Mouse (Mus musculus): ENCODE measurements at regions not wholly inside any gene's neighbourhood (a gene's known extent, or its start where the extent isn't known, plus 50 kb on each side); places are given as distances from the start of the nearest gene placed in this dataset.

DNA sequence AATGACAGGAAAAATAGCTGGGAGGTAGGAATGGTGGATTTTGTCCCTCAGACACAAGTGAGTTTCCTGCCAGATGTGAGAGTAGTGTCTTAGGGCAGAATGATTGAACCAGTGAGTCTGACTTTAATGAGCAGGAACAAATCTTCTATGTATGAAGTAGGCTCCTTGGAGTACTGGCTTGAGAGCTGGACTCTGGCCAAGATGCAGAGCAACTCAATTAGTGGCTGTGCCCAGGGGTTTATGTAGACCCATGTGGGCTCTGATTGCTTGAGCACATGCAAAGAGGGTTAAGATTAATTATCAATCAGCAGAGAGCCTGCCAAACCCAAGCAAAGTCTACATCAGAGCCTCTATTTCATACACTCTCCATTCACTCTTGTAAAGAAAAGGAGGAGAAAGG is 92.9 kb upstream of the Htr1b start:
- TF ChIP-seq EP300 (IDR thresholded peaks at IDR 0.05; ENCODE audit: low read depth) (no peak), CTCF (IDR thresholded peaks at IDR 0.05; ENCODE audit: low read depth) (no peak)
- Histone ChIP-seq H3K4me2 (ENCODE audit: low read depth, low read length) (no peak overlapping the region), H3K36me3 (replicated peaks; ENCODE audit: control insufficient read depth, insufficient read depth, low read length) (no peaks in the 10 kb centered on the region), H3K4me1 (ENCODE audit: control insufficient read depth, insufficient read depth) (no peaks in the 10 kb centered on the region), H3K9me3 (replicated peaks; ENCODE audit: control insufficient read depth, low read length) (no peaks in the 10 kb centered on the region), H3K27me3 (ENCODE audit: control insufficient read depth, insufficient read depth, low read length) (no peaks in the 10 kb centered on the region), H3K27ac (ENCODE audit: low read depth) (no peak overlapping the region), H3K9ac (replicated peaks; ENCODE audit: low read depth, low read length) (no peak overlapping the region), H3K4me3 (ENCODE audit: low read depth, low read length) (no peak overlapping the region)
- DNase-seq (ENCODE audit: low spot score) (no peak), ATAC-seq (ENCODE audit: insufficient read depth, low read depth) (no peak)

DNA sequence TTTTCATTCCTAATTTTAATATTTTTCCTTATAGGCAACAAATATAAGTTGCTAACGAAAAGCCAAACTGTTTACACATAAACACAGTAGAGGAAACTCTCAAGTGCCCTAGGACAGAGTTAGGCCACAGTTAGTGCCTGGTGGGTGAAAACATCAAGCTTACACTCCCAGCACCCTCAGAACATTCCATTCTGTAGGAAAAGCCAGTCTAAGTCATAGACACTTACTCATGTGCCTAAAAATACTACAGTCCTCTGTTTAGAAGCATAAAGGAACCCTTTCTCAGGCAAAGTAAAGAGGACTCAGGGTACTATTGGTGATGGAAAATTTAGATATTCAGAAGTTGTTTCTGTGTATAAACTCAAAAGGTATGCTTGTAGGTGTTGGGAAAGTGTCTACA is 86.5 kb upstream of the Htr1b start:
- Histone ChIP-seq H3K9me3 (replicated peaks; ENCODE audit: control insufficient read depth, low read length) (no peaks in the 10 kb centered on the region), H3K27ac (ENCODE audit: low read depth) (0 out of 2 replicates have a peak overlapping the region, but pooled peaks have one; percentile 47), H3K36me3 (replicated peaks; ENCODE audit: control insufficient read depth, insufficient read depth, low read length) (no peaks in the 10 kb centered on the region), H3K27me3 (ENCODE audit: control insufficient read depth, insufficient read depth, low read length) (no peaks in the 10 kb centered on the region), H3K4me1 (ENCODE audit: control insufficient read depth, insufficient read depth) (peaks cover 3% of the 10 kb centered on the region; the same call in 1 of the 2 replicates), H3K4me3 (ENCODE audit: low read depth, low read length) (no peak overlapping the region), H3K9ac (replicated peaks; ENCODE audit: low read depth, low read length) (no peak overlapping the region), H3K4me2 (ENCODE audit: low read depth, low read length) (no peak overlapping the region)
- peak; percentile 81 for ATAC-seq (ENCODE audit: insufficient read depth, low read depth)
- peak; percentile 58 for DNase-seq (ENCODE audit: low spot score)
- TF ChIP-seq CTCF (IDR thresholded peaks at IDR 0.05; ENCODE audit: low read depth), result no peak
- TF ChIP-seq EP300 (IDR thresholded peaks at IDR 0.05; ENCODE audit: low read depth), result 0 out of 2 replicates have a peak, but pooled peaks have one; percentile 31
- WGBS, result 66% methylated on average over 1 of the region's 1 CpGs

DNA sequence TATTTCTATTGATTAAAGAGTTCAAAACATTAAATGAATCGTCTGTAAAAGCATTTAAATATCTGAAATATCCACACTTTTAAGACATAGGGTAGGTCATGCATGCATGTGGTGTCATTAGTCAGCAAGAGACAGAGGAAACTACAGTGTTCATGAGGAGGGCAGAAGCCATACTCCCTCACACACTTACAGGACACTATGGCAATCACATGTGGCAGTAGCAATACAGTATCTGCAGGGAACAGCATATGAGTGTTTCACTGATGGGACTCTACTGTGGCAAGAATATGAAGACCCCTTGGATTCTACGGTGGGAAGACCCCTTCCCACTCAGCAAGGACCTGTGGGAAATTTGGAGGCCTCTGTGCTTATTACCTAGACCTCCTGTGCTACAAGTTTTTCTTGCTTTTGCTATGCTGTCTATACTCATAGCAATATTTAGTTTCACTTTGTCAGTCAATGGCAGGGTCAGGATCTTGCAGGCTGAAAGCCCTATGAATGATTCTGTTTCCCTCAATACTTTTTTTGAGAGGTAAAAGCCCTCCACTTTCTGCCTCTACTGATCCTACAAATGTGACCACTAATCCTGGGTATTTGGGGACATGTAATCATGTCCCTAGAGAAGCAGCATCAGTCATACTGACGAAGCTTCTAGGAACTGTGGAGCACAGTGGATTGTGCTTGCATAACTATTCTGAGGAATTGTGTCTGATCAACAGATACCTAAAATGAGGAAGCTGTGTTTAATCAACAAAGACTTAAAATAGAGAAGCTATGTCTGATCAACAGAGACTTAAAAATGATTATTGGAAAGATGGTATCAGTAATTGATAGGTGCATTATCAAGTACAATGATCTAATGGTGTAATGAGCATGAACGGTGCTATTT is 83.6 kb upstream of the Htr1b start:
- H3K4me3 ChIP-seq (ENCODE audit: low read depth, low read length), result no peak overlapping the region
- TF ChIP-seq CTCF (IDR thresholded peaks at IDR 0.05; ENCODE audit: low read depth) (no peak), EP300 (IDR thresholded peaks at IDR 0.05; ENCODE audit: low read depth) (no peak)
- H3K36me3 ChIP-seq (replicated peaks; ENCODE audit: control insufficient read depth, insufficient read depth, low read length), result no peaks in the 10 kb centered on the region
- H3K27me3 ChIP-seq (ENCODE audit: control insufficient read depth, insufficient read depth, low read length), result no peaks in the 10 kb centered on the region
- no peaks in the 10 kb centered on the region for H3K9me3 ChIP-seq (replicated peaks; ENCODE audit: control insufficient read depth, low read length)
- 58% methylated on average over 4 of the region's 4 CpGs for WGBS
- peaks cover 3% of the 10 kb centered on the region; the same call in 1 of the 2 replicates for H3K4me1 ChIP-seq (ENCODE audit: control insufficient read depth, insufficient read depth)
- no peak for ATAC-seq (ENCODE audit: insufficient read depth, low read depth)
- H3K4me2 ChIP-seq (ENCODE audit: low read depth, low read length), result no peak overlapping the region; the same call in 1 of the 2 replicates
- H3K27ac ChIP-seq (ENCODE audit: low read depth), result no peak overlapping the region
- H3K9ac ChIP-seq (replicated peaks; ENCODE audit: low read depth, low read length), result no peak overlapping the region
- no peak for DNase-seq (ENCODE audit: low spot score)

DNA sequence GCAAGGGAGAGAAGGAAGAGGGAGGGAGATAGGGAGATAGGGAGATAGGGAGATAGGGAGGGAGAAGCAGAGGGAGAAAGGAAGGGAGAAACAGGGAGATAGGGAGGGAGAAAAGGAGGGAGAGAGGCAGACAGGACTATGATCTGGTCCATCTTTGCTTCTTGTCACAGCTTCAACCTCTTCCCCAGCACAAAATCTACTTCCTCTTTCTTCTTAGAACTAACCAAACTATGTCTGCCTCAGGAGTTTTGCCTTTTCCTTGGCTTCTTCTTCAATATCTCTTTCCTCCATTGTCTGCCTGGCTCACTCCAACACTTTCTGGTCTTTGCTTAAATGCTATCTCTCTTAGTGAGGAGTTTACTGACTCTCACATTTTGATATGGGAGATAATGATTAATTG is 57.7 kb upstream of the Htr1b start:
- Histone ChIP-seq H3K4me1 (ENCODE audit: control insufficient read depth, insufficient read depth) (no peaks in the 10 kb centered on the region), H3K4me3 (ENCODE audit: low read depth, low read length) (no peak overlapping the region), H3K9me3 (replicated peaks; ENCODE audit: control insufficient read depth, low read length) (no peaks in the 10 kb centered on the region), H3K27me3 (ENCODE audit: control insufficient read depth, insufficient read depth, low read length) (no peaks in the 10 kb centered on the region), H3K27ac (ENCODE audit: low read depth) (no peak overlapping the region), H3K36me3 (replicated peaks; ENCODE audit: control insufficient read depth, insufficient read depth, low read length) (no peaks in the 10 kb centered on the region), H3K9ac (replicated peaks; ENCODE audit: low read depth, low read length) (no peak overlapping the region), H3K4me2 (ENCODE audit: low read depth, low read length) (no peak overlapping the region)
- no peak for TF ChIP-seq EP300 (IDR thresholded peaks at IDR 0.05; ENCODE audit: low read depth)
- TF ChIP-seq CTCF (IDR thresholded peaks at IDR 0.05; ENCODE audit: low read depth), result no peak
- no peak for ATAC-seq (ENCODE audit: insufficient read depth, low read depth)
- no peak for DNase-seq (ENCODE audit: low spot score)

GRCm38 (mm10) chr9:81689744-81690143 is 56.1 kb upstream of the Htr1b start:
- H3K27ac ChIP-seq (ENCODE audit: low read depth), result no peak overlapping the region
- ATAC-seq (ENCODE audit: insufficient read depth, low read depth), result no peak
- H3K9me3 ChIP-seq (replicated peaks; ENCODE audit: control insufficient read depth, low read length), result no peaks in the 10 kb centered on the region
- H3K9ac ChIP-seq (replicated peaks; ENCODE audit: low read depth, low read length), result no peak overlapping the region
- WGBS, result 85% methylated on average over 3 of the region's 3 CpGs
- H3K36me3 ChIP-seq (replicated peaks; ENCODE audit: control insufficient read depth, insufficient read depth, low read length), result no peaks in the 10 kb centered on the region
- no peak overlapping the region for H3K4me2 ChIP-seq (ENCODE audit: low read depth, low read length)
- DNase-seq (ENCODE audit: low spot score), result no peak
- H3K4me3 ChIP-seq (ENCODE audit: low read depth, low read length), result no peak overlapping the region
- H3K4me1 ChIP-seq (ENCODE audit: control insufficient read depth, insufficient read depth), result no peaks in the 10 kb centered on the region
- TF ChIP-seq CTCF (IDR thresholded peaks at IDR 0.05; ENCODE audit: low read depth) (no peak), EP300 (IDR thresholded peaks at IDR 0.05; ENCODE audit: low read depth) (no peak)
- H3K27me3 ChIP-seq (ENCODE audit: control insufficient read depth, insufficient read depth, low read length), result no peaks in the 10 kb centered on the region

Data from heart, postnatal 0 days (tissue).